Mouse (Mus musculus) hindbrain, postnatal 0 days (tissue): Measurements from ENCODE around the gene Gsk3a. TPM values are rescaled to one million over a fixed set of nuclear protein-coding genes. Genes with fewer than 3 reads are reported as not detected.

Experiments used
- ATAC-seq: fragments of 200-750 bp; cut with Nextera tagmentation; 2 replicates; pipeline ENCODE4 v1.8.0; 2017; ENCODE audit warnings: mild to moderate bottlenecking, moderate TSS enrichment, moderate library complexity
- DNase-seq: peaks from one replicate; pipeline ENCODE4 v3.0.0-alpha.2; 2015; ENCODE audit warnings: low spot score
- H3K27ac ChIP-seq: fragments of 300-500 bp; sonication (generic); 2 replicates; pipeline ENCODE4 v1.5.1; 2014; ENCODE audit warnings: mild to moderate bottlenecking
- H3K27me3 ChIP-seq: fragments of 300-500 bp; sonication (generic); 2 replicates; pipeline ENCODE4 v1.6.1; 2014; ENCODE audit warnings: low read length, mixed read lengths; ENCODE audit not compliant: insufficient read depth
- H3K36me3 ChIP-seq: fragments of 300-500 bp; sonication (generic); 2 replicates; pipeline ENCODE4 v1.6.1; 2014; ENCODE audit warnings: low read length, mixed read lengths; ENCODE audit not compliant: insufficient read depth
- H3K4me1 ChIP-seq: fragments of 300-500 bp; sonication (generic); 2 replicates; pipeline ENCODE4 v1.6.1; 2014; ENCODE audit warnings: antibody characterized with exemption, low read length, mixed read lengths; ENCODE audit not compliant: insufficient read depth
- H3K4me2 ChIP-seq: fragments of 300-500 bp; sonication (generic); 2 replicates; pipeline ENCODE4 v1.6.1; 2014; ENCODE audit warnings: low read depth, mild to moderate bottlenecking, low read length, moderate library complexity, mixed read lengths
- H3K4me3 ChIP-seq: fragments of 300-500 bp; sonication (generic); 2 replicates; pipeline ENCODE4 v1.5.1; 2014; ENCODE audit warnings: low read length
- H3K9ac ChIP-seq: fragments of 300-500 bp; sonication (generic); replicated peaks from 2 replicates; pipeline ENCODE4 v1.6.1; 2014; ENCODE audit warnings: mild to moderate bottlenecking, low read length, moderate library complexity, mixed read lengths
- H3K9me3 ChIP-seq: fragments of 300-500 bp; sonication (generic); 2 replicates; pipeline ENCODE4 v1.6.1; 2016; ENCODE audit warnings: low read length, mixed read lengths
- CTCF ChIP-seq: IDR thresholded peaks from 2 replicates; pipeline ENCODE4 v1.5.1; 2016; ENCODE audit warnings: antibody characterized with exemption, control low read depth, low read depth
- whole genome bisulfite sequencing: fragments of 180-500 bp; shearing (Covaris S2); extraction: QIAGEN DNeasy Blood & Tissue Kit; methylation state at CpG from one replicate; pipeline ENCODE4 v1.1.7; 2014; 5-methylcytosine and 5-hydroxymethylcytosine counted together
- polyA plus RNA-seq: library from polyadenylated mRNA; unstranded; fragments of >200 nt; fragmentation: Nextera tagmentation; extraction: Ambion mirVana; gene quantifications from 2 replicates; pipeline ENCODE4 v1.2.1, GENCODE M21; 2015
- total RNA-seq: library from RNA; depleted of rRNA; stranded (reverse); fragments of >200 nt; gene quantifications from 2 replicates; pipeline ENCODE4 v1.2.3, GENCODE M21; 2014

The Gsk3a gene
- total and polyA plus RNA-seq, 2 experiments from 2014 or later: 19.8 to 151 TPM

DNA sequence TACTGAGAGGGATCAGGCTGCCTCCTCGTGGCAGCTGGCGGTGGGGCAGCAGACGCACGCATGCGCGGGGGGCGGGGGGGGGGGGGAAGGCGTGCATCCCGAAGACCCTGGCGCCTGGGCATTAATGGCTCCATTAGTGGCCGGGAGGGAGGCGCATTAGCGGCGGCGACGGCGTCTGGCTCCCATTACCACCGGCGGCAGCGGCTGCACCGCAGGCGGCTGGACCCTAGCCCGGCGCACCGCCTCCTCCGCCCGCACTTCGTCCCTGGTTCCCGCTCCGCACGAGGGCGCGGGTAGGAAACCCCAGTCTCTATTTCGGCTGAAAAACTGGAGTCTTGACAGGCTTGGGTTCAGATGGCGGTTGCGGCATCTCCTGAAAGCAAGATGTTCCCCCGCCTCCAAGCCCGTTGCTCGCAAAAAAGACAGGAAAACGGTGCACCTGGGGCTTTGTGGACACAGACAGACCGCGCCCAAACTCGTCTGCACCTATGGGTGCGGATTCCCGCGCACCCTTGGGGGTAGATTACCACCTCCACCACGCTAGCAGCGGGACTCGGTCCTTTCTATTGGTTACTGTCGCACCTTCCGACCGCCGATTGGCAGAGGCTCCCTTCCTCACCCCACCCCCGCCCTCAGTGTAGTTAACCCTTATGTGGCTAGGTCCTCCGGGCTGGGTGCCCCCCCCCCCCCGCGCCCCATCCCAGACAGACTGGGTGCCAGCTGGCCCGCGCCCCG lies 40.9 kb upstream of the Gsk3a start:
- peak overlapping the region; percentile 54 for H3K4me3 ChIP-seq

DNA sequence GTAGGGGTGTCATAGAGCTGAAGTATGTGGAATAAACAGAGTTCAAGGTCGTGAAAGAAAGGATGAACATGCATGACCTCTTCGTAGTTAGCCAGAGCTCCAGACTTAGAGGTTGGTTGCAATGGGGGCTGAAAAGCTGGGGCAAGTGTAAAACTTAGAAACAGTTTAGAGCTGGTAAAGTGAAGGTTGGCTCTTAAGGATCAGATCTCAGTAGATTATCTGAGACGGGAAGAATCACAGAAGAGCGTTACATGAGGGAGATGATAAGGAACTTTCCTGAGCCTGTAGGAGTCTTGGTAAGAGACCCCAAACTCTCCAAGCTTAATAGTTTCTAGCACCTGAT lies 40.3 kb upstream of the Gsk3a start:
- Histone ChIP-seq H3K9me3 (no peaks in the 10 kb centered on the region), H3K36me3 (peaks cover 2% of the 10 kb centered on the region; the same call in 1 of the 2 replicates), H3K9ac (peak overlapping the region; percentile 75; the same call in 1 of the 2 replicates), H3K4me2 (peak overlapping the region; percentile 92), H3K4me1 (peaks cover 27% of the 10 kb centered on the region), H3K27ac (peak overlapping the region; percentile 99), H3K4me3 (peak overlapping the region; percentile 54), H3K27me3 (no peaks in the 10 kb centered on the region)
- no peak; the same call in 1 of the 2 replicates for TF ChIP-seq CTCF
- no peak for DNase-seq
- WGBS: 12% methylated on average over 4 of the region's 4 CpGs
- no peak for ATAC-seq

More for the DNA sequence above, 40.9 kb upstream of the Gsk3a start:
- peak; percentile 74 for ATAC-seq
- TF ChIP-seq CTCF: peak; percentile 70; the same call in 1 of the 2 replicates
- Histone ChIP-seq H3K4me1 (peaks cover 27% of the 10 kb centered on the region), H3K4me2 (peak overlapping the region; percentile 92), H3K27ac (peak overlapping the region; percentile 99), H3K9ac (peak overlapping the region; percentile 75), H3K27me3 (no peaks in the 10 kb centered on the region), H3K9me3 (no peaks in the 10 kb centered on the region), H3K36me3 (no peaks in the 10 kb centered on the region)
- WGBS: under 1% methylated on average over 51 of the region's 60 CpGs
- DNase-seq: peak; percentile 93

DNA sequence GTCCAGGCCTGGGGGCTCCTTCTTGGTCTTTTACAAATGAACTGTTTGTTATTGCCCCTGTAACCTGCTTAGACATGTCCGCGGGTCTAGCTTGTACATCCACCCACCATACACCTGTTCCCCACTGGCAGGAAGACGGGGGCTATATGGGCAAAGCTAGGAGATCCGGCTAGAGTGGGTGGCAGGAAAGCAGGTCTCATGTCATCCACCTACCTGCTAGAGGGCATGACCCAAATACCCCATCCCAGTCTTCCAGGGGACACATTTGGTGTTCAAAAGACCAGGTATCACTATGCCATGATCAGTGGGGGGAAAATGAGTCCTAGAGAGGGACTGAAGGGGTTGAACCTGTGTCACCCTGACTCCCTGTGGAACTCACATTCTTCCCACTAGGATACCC lies 39.8 kb upstream of the Gsk3a start:
- no peak for ATAC-seq
- 90% methylated on average over 4 of the region's 4 CpGs for WGBS
- peaks cover 7% of the 10 kb centered on the region; the same call in 1 of the 2 replicates for H3K36me3 ChIP-seq
- no peak overlapping the region for H3K4me3 ChIP-seq
- no peaks in the 10 kb centered on the region for H3K9me3 ChIP-seq
- peaks cover 27% of the 10 kb centered on the region for H3K4me1 ChIP-seq
- peak overlapping the region; percentile 99; the same call in 1 of the 2 replicates for H3K27ac ChIP-seq
- H3K27me3 ChIP-seq: no peaks in the 10 kb centered on the region
- H3K9ac ChIP-seq: peak overlapping the region; percentile 18; the same call in 1 of the 2 replicates
- no peak for DNase-seq
- no peak for TF ChIP-seq CTCF
- H3K4me2 ChIP-seq: peak overlapping the region; percentile 92

DNA sequence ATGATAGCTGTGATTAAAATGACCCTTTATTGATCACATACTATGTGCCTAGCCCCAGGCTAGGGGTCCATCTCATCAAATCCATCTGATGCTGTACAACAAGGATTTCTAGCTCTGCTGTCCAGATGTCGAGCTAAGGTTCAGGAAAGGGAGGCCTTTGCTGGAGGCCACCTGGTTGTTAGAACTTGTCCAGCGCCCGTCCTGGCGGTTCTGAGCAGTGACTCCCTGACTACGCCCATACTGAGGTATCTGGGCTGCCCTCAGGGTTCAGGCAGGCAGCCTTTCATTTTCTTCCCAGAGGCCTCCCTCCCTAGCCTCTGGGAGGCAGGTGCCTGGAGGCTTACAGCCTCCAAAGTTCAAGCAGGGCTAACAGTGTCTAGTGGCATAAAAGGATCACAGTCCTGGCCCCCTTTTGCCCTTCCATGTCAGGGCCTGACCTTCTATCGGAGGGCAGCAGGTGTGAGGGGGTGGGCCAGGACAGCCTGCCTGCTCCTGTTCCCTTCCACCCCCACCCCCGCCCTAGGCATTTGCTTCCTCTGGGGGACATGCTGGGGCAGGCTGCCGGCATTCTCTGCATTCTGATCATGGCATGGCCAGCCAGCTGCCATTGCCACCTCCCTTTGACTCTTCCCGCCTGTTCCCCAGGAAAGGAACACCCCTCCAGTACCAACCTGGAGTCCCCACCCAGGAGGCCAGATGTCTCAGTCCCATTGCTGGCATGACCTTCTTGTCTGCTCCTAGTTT lies 38.1 kb upstream of the Gsk3a start:
- 0 out of 2 replicates have a peak overlapping the region, but pooled peaks have one; percentile 3 for H3K27ac ChIP-seq
- no peak for DNase-seq
- TF ChIP-seq CTCF: no peak
- H3K4me3 ChIP-seq: no peak overlapping the region
- H3K4me2 ChIP-seq: no peak overlapping the region
- peak overlapping the region; percentile 18; the same call in 1 of the 2 replicates for H3K9ac ChIP-seq
- peaks cover 21% of the 10 kb centered on the region; the same call in 1 of the 2 replicates for H3K36me3 ChIP-seq
- H3K27me3 ChIP-seq: no peaks in the 10 kb centered on the region
- ATAC-seq: no peak
- H3K9me3 ChIP-seq: no peaks in the 10 kb centered on the region
- 57% methylated on average over 9 of the region's 9 CpGs for WGBS
- H3K4me1 ChIP-seq: peaks cover 19% of the 10 kb centered on the region

DNA sequence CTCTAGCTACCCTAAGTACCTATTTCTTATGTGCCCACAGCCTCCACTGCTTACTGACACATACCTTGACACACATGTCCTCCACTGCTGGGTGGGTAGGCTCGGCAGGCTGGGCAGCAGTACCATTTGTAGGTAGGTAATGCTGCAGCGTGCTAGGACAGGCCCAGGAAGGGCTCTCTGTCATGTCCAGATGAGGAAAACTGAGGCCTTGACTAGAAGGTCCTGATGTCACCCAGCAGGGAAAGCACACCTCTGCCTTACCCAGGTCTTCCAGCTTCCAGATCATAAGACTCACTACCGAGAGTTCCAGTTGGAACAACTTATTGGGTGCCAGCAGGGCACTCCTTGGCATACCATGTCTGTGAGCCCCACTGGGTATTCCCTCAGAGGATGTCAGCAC lies 37.3 kb upstream of the Gsk3a start:
- peaks cover 21% of the 10 kb centered on the region; the same call in 1 of the 2 replicates for H3K36me3 ChIP-seq
- H3K4me3 ChIP-seq: no peak overlapping the region
- no peak overlapping the region for H3K27ac ChIP-seq
- no peaks in the 10 kb centered on the region for H3K9me3 ChIP-seq
- H3K4me1 ChIP-seq: peaks cover 14% of the 10 kb centered on the region
- H3K27me3 ChIP-seq: no peaks in the 10 kb centered on the region
- H3K9ac ChIP-seq: 0 out of 2 replicates have a peak overlapping the region, but pooled peaks have one; percentile 18
- TF ChIP-seq CTCF: no peak
- ATAC-seq (no peak), DNase-seq (no peak)
- no peak overlapping the region for H3K4me2 ChIP-seq
- 86% methylated on average over 3 of the region's 3 CpGs for WGBS

DNA sequence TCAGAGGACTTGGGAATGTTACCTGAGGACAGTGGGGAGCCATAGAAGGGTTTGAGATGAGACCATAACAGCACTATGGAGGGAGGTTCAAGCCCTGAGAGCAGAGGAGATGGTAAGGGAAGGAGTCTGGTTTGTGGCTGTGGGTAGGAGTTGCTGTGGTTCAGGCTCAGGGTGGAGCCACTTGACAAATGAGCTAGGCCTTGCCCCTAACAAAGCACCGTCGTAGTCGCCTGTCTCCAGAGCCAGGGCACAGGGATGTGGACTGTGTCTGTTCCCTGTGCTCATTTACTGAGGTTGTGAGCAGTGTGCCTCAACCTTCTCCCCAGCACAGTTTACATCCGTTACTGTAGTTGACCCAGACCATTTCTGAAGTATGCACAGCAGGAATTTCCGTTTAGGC lies 36.9 kb upstream of the Gsk3a start:
- WGBS: 50% methylated on average over 5 of the region's 5 CpGs
- H3K36me3 ChIP-seq: peaks cover 21% of the 10 kb centered on the region; the same call in 1 of the 2 replicates
- DNase-seq: no peak
- peaks cover 14% of the 10 kb centered on the region for H3K4me1 ChIP-seq
- ATAC-seq: no peak
- no peaks in the 10 kb centered on the region for H3K27me3 ChIP-seq
- H3K27ac ChIP-seq: no peak overlapping the region
- no peak for TF ChIP-seq CTCF
- no peaks in the 10 kb centered on the region for H3K9me3 ChIP-seq
- no peak overlapping the region; the same call in 1 of the 2 replicates for H3K9ac ChIP-seq
- no peak overlapping the region for H3K4me2 ChIP-seq
- H3K4me3 ChIP-seq: no peak overlapping the region
